Mouse (Mus musculus) kidney, postnatal 0 days (tissue): ENCODE data around the gene Adcy6. TPM values are rescaled to one million over a fixed set of nuclear protein-coding genes. Genes with fewer than 3 reads are reported as not detected.
A peak's percentile ranks its signal among the peaks of the same experiment; 100 is the strongest.

Experiments used
- ATAC-seq: fragments of 200-750 bp; cut with Nextera tagmentation; replicated peaks from 2 replicates; pipeline ENCODE4 v1.8.0; 2017; ENCODE audit warnings: low read depth, moderate number of reproducible peaks, moderate TSS enrichment, moderate library complexity; ENCODE audit not compliant: low FRiP score
- DNase-seq: peaks from one replicate; pipeline ENCODE4 v3.0.0-alpha.2; 2016; ENCODE audit warnings: low spot score
- H3K27ac ChIP-seq: fragments of 300-500 bp; sonication (generic); 2 replicates; pipeline ENCODE4 v1.5.1; 2014; ENCODE audit warnings: mild to moderate bottlenecking
- H3K27me3 ChIP-seq: fragments of 300-500 bp; sonication (generic); 2 replicates; pipeline ENCODE4 v1.6.1; 2014; ENCODE audit warnings: low read length, mixed read lengths; ENCODE audit not compliant: insufficient read depth
- H3K36me3 ChIP-seq: fragments of 300-500 bp; sonication (generic); 2 replicates; pipeline ENCODE4 v1.6.1; 2014; ENCODE audit warnings: low read length, mixed read lengths; ENCODE audit not compliant: insufficient read depth
- H3K4me1 ChIP-seq: fragments of 300-500 bp; sonication (generic); replicated peaks from 2 replicates; pipeline ENCODE4 v1.6.1; 2014; ENCODE audit warnings: antibody characterized with exemption, low read length, mixed read lengths; ENCODE audit not compliant: insufficient read depth
- H3K4me2 ChIP-seq: fragments of 300-500 bp; sonication (generic); 2 replicates; pipeline ENCODE4 v1.6.1; 2014; ENCODE audit warnings: mild to moderate bottlenecking, low read length, moderate library complexity, mixed read lengths
- H3K4me3 ChIP-seq: fragments of 300-500 bp; sonication (generic); replicated peaks from 2 replicates; pipeline ENCODE4 v1.5.1; 2014; ENCODE audit warnings: low read depth, low read length
- H3K9ac ChIP-seq: fragments of 300-500 bp; sonication (generic); 2 replicates; pipeline ENCODE4 v1.6.1; 2014; ENCODE audit warnings: low read depth, low read length
- H3K9me3 ChIP-seq: fragments of 300-500 bp; sonication (generic); replicated peaks from 2 replicates; pipeline ENCODE4 v1.6.1; 2016; ENCODE audit warnings: low read length, inconsistent platforms, mixed read lengths
- CTCF ChIP-seq: IDR thresholded peaks from 2 replicates; pipeline ENCODE4 v1.5.1; 2016; ENCODE audit warnings: antibody characterized with exemption, low read depth, mild to moderate bottlenecking, moderate library complexity
- WGBS: fragments of 180-500 bp; shearing (Covaris S2); extraction: QIAGEN DNeasy Blood & Tissue Kit; methylation state at CpG from one replicate; pipeline ENCODE4 v1.1.7; 2014; 5-methylcytosine and 5-hydroxymethylcytosine counted together
- polyA plus RNA-seq: library from polyadenylated mRNA; unstranded; fragments of >200 nt; fragmentation: Nextera tagmentation; extraction: Ambion mirVana; gene quantifications from 2 replicates; pipeline ENCODE4 v1.2.1, GENCODE M21; 2015

The Adcy6 gene
- polyA plus RNA-seq = 16.8 and 17.0 TPM in 2 replicates

DNA sequence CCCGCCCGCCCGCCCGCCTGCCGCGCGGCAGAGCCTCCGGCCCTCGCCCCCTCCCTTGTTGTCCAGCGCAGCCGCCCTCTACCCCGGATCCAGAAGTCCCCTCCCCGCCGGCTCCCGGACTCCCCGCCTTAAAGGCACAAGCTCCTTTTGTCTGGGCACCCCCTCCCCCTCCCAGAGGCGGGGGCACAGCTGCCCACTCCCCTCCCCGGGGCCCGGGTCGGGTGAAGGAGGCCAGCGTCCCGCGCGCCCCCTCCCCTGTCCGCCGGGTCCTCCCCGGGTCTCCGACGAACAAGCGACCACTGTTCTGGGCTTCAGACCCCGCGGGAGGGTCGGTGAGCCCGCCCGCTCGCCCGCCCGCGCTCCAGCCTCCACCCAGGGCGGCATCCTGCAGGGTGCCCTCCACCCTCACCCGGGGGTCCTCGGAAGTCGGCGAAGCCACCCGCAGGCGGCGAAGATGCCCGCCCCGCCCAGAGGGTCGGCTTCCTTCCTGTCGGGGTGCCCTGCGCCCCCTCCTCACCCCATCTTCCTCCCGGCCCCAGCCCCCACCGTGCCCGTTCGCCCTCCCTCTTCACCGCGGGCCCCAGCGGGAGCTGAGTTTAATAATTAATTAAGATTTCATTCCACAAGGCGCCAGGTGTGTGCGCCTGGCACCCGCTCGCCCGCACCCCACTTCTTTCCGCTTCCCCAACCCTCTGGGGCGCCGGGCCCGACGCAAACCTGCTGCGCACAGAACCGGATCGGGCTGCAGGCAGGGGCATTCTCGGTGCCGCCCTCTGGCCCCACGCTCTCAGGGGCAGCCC is at the start of gene Adcy6:
TSS of gene Adcy6 (minus strand) at position 746 of the 800 bp plus-strand sequence.
- Histone ChIP-seq H3K27me3 (no peaks in the 10 kb centered on the region), H3K9ac (peak within 1 kb of the TSS; percentile 93), H3K4me3 (peak within 1 kb of the TSS; percentile 88), H3K36me3 (no peaks in the 10 kb centered on the region), H3K4me2 (peak within 1 kb of the TSS; percentile 93), H3K4me1 (peaks cover 30% of the 10 kb centered on the region), H3K27ac (peak within 1 kb of the TSS; percentile 97), H3K9me3 (no peaks in the 10 kb centered on the region)
- ATAC-seq = peak; percentile 77
- DNase-seq = peak; percentile 95
- TF ChIP-seq CTCF = no peak
- under 1% methylated on average over 50 of the region's 75 CpGs for WGBS

DNA sequence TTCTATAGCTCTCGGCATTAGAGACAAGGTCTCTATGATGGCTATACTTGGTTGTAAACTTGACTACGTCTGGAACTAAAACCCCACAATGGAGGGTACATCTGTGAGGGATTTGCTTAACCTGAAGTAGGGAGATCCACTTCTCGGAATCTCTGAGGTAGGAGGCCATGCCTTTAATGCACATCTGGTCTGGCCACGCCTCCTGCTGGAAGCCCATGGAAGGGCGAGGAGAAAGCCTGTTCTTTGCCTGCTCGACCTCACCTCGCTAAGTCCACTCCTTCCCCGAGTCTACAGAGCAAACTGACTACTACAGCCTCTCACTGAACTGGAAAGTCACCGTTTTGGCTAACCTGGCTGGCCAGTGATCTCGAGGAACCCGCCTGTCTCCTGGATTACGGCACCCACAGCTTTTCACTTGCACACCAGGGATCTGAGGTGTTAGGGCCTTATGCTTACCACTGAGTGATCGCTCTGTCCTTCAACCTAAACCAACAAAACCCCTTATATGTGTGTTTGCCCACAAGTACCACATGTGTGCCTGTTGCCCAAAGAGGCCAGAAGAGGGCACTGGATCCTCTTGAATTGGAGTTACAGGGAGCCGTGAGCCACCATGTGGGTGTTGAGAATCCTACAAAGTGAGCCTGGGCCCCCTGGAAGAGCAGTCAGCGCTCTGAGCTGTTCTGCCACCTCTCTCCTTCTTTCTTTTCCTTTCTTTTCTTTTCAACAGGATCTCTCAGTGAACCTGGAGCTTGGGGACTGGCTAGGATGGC is 47.3 kb upstream of the Adcy6 start:
- ATAC-seq (no peak), DNase-seq (no peak)
- peak; percentile 34 for TF ChIP-seq CTCF
- Histone ChIP-seq H3K4me3 (no peak overlapping the region), H3K4me2 (no peak overlapping the region), H3K27me3 (no peaks in the 10 kb centered on the region), H3K9ac (no peak overlapping the region), H3K27ac (no peak overlapping the region), H3K9me3 (no peaks in the 10 kb centered on the region), H3K4me1 (no peaks in the 10 kb centered on the region), H3K36me3 (peaks cover 57% of the 10 kb centered on the region)
- 81% methylated on average over 15 of the region's 15 CpGs for WGBS

DNA sequence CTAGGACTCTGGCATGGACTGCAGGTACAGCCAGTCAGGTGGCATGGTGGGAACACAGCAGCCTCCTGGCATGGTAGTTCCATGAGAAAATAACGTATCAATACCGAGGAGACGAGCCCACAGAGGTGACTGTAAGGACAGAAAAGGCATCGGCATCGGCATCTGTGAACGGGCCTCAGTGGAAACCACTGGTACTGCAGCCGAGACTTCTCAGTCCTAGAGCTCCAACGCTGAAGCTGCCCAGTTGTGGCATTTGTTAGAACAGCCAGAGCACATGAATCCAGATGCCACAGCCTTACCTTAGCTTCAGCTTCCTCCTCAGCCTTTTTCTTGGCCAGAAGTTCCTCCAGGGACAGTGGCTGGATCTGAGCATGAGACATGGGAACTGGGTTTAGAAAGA is 42.3 kb upstream of the Adcy6 start:
- Histone ChIP-seq H3K27ac (no peak overlapping the region), H3K27me3 (no peaks in the 10 kb centered on the region), H3K9me3 (no peaks in the 10 kb centered on the region), H3K4me3 (no peak overlapping the region), H3K4me1 (no peaks in the 10 kb centered on the region), H3K9ac (no peak overlapping the region), H3K36me3 (peaks cover 87% of the 10 kb centered on the region), H3K4me2 (no peak overlapping the region)
- no peak for TF ChIP-seq CTCF
- DNase-seq = no peak
- 93% methylated on average over 8 of the region's 8 CpGs for WGBS
- ATAC-seq = no peak

DNA sequence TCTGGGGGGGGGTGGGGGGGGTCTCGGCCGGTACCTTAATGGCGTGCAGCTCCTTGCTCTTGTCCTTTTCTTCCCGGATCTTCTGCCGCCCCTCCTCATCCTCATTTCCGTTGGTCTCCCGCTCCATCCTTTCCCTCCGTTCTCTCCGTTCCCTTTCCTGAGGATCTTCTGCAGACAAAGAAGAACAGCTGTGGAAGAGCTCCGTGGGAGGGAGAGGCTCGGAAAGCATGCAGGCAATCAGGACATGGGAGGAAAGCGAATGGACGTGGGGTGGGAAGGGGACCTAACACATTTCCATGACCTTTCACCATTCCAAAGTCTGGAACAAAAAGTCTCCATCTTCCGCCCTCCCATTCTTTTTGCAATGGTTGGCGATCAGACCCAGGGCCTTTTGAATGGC is 41.6 kb upstream of the Adcy6 start:
- ATAC-seq = no peak
- no peak overlapping the region for H3K9ac ChIP-seq

DNA sequence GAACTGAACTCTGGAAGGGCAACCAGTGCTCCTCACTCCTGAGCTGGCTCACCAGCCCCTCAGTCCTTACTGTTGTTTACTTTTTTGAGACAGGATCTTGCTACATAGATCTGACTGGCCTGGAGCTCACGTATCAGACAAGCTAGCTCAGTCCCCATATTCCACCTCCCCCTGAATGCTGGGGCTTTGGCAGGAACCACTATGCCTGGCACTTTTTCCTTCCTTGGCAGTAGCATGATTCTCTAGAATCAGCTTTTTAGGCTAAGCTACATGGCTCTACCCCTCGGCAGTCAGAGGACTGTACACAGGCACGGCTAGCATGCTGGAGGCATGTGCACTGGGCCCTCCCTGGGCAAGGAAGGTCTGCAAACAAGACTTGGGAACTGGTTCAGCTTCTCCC is 38.2 kb upstream of the Adcy6 start:
- H3K4me1 ChIP-seq = no peaks in the 10 kb centered on the region

More for the DNA sequence above, 41.6 kb upstream of the Adcy6 start:
- 91% methylated on average over 15 of the region's 15 CpGs for WGBS
- H3K4me1 ChIP-seq = no peaks in the 10 kb centered on the region
- no peak for TF ChIP-seq CTCF
- no peak overlapping the region for H3K4me2 ChIP-seq
- H3K27ac ChIP-seq = no peak overlapping the region
- peaks cover 87% of the 10 kb centered on the region for H3K36me3 ChIP-seq
- H3K27me3 ChIP-seq = no peaks in the 10 kb centered on the region
- H3K9me3 ChIP-seq = no peaks in the 10 kb centered on the region
- no peak overlapping the region for H3K4me3 ChIP-seq
- DNase-seq = no peak

DNA sequence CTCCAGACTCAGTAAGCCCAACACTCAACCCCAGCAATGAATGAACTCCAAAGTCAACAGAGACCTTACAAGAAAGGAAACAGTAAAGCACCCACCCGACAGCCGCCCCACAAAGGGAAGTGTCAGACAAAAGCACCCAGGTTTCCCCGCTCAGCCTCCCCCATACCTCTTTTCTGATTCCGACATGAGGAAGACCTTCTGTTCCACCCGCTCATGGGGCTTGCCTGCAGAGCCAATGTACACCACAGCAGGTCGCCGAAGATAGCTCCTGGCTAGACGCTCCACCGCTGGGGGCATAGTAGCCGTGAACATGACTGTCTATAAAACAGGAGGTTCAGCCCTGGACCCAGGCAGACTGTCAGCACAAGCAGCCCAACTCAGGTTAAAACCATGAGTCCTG is 37.4 kb upstream of the Adcy6 start:
- Histone ChIP-seq H3K9ac (no peak overlapping the region), H3K4me3 (no peak overlapping the region), H3K9me3 (no peaks in the 10 kb centered on the region), H3K36me3 (peaks cover 79% of the 10 kb centered on the region), H3K4me1 (no peaks in the 10 kb centered on the region), H3K4me2 (no peak overlapping the region), H3K27me3 (no peaks in the 10 kb centered on the region), H3K27ac (no peak overlapping the region)
- DNase-seq (no peak), ATAC-seq (no peak)
- TF ChIP-seq CTCF = no peak
- 85% methylated on average over 10 of the region's 10 CpGs for WGBS

More for the DNA sequence above, 38.2 kb upstream of the Adcy6 start:
- no peak for TF ChIP-seq CTCF
- 89% methylated on average over 3 of the region's 3 CpGs for WGBS
- no peak overlapping the region for H3K4me2 ChIP-seq
- H3K9ac ChIP-seq = no peak overlapping the region
- no peaks in the 10 kb centered on the region for H3K27me3 ChIP-seq
- ATAC-seq (no peak), DNase-seq (no peak)
- no peaks in the 10 kb centered on the region for H3K9me3 ChIP-seq
- H3K27ac ChIP-seq = no peak overlapping the region
- H3K4me3 ChIP-seq = no peak overlapping the region
- peaks cover 84% of the 10 kb centered on the region for H3K36me3 ChIP-seq
